Mouse (Mus musculus) erythroblast, embryonic 14.5 days (primary cell): ENCODE measurements around the gene Gm45711. TPM values are rescaled to one million over a fixed set of nuclear protein-coding genes. Genes with fewer than 3 reads are reported as not detected.
"Not testable (repeated sequence)": the region's sequence is repeated elsewhere in the genome, so short reads cannot be mapped to it uniquely, and the experiment has no call there.

Experiments used
- H3K27me3 ChIP-seq: 2 replicates; pipeline ENCODE4 v1.6.1; 2012; ENCODE audit warnings: inconsistent platforms; ENCODE audit not compliant: control insufficient read depth
- H3K36me3 ChIP-seq: 2 replicates; pipeline ENCODE4 v1.6.1; 2012; ENCODE audit warnings: mild to moderate bottlenecking, inconsistent platforms; ENCODE audit not compliant: control insufficient read depth
- H3K4me1 ChIP-seq: 2 replicates; pipeline ENCODE4 v1.6.1; 2012; ENCODE audit warnings: inconsistent platforms; ENCODE audit not compliant: control insufficient read depth
- H3K4me3 ChIP-seq: replicated peaks from 2 replicates; pipeline ENCODE3; 2012; ENCODE audit warnings: moderate library complexity, mild to moderate bottlenecking, inconsistent platforms
- H3K9me3 ChIP-seq: 2 replicates; pipeline ENCODE4 v1.6.1; 2012; ENCODE audit warnings: low read length, inconsistent platforms, mixed read lengths; ENCODE audit not compliant: control insufficient read depth
- GATA1 ChIP-seq: IDR thresholded peaks from 2 replicates; pipeline ENCODE4 v1.6.1; 2012; ENCODE audit warnings: low read length, inconsistent platforms, mixed read lengths
- TAL1 ChIP-seq: IDR thresholded peaks from 3 replicates; pipeline ENCODE4 v1.6.1; 2012; ENCODE audit warnings: low read length, inconsistent platforms, mixed read lengths
- polyA plus RNA-seq: library from polyadenylated mRNA; stranded (reverse); fragments of >175 nt; gene quantifications from 2 replicates; pipeline ENCODE4 v1.2.3, GENCODE M21; 2012

Gm45711 gene
- not detected in 2 replicates for polyA plus RNA-seq

DNA sequence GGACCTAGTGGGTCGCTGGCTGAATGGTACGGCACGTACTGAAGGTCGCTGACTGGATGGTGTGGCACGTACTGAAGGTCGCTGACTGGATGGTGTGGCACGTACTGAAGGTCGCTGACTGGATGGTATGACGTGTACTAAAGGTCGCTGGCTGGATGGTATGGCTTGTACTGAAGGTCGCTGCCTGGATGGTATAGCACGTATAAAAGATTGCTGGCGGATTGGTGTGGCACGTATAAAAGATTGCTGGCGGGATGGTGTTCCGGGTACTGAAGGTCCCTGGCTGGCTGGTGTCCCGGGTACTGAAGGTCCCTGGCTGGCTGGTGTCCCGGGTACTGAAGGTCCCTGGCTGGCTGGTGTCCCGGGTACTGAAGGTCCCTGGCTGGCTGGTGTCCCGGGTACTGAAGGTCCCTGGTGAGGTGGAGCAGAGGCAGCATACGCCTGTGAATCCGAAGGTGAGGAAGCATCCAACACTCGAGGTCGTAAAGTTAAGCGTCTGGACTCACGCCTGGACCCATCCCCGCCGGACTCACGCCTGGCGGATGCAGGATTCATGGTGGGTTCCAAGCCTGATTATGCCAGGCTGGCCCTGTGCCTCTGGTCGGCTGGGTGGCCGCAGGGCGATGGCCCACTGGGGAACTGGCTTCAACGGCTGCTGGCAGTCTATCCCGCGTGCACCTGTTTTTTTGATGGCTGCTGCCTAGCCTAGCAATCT lies at the start of gene Gm45711, which contains the start of gene Cmtm1:
Gene Gm45711 (minus strand): TSS at position 641 of the 715 bp plus-strand sequence.
Gene Cmtm1 (minus strand): TSS at position 705 of the 715 bp plus-strand sequence.
- H3K27me3 ChIP-seq, H3K4me1 ChIP-seq, H3K9me3 ChIP-seq, H3K36me3 ChIP-seq, H3K4me3 ChIP-seq: not testable (repeated sequence)

DNA sequence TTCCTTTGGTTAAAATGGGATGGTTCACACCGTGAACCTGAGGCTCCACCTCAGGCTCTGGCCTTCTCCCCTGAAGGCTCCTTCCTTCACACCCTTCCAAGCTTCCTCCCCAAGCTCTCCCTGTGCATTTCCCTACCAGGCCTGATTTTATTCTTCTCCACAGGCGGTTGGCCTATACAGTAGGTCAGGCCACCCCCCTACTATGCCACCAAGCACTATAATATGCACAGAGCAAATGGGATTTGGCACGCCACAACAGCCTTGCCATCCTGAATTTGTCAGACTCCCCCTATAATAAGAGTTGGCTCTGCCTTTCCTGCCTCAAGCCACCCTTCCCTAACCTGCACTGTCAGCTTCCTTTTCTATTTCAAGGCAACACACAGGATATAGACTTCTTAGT lies 48.8 kb upstream of the Gm45711 start:
- TF ChIP-seq GATA1 (no peak), TAL1 (no peak)
- no peak overlapping the region for H3K4me3 ChIP-seq
- no peaks in the 10 kb centered on the region for H3K27me3 ChIP-seq
- H3K36me3 ChIP-seq, result peaks cover 2% of the 10 kb centered on the region; the same call in 1 of the 2 replicates
- H3K9me3 ChIP-seq, result no peaks in the 10 kb centered on the region
- H3K4me1 ChIP-seq, result no peaks in the 10 kb centered on the region

DNA sequence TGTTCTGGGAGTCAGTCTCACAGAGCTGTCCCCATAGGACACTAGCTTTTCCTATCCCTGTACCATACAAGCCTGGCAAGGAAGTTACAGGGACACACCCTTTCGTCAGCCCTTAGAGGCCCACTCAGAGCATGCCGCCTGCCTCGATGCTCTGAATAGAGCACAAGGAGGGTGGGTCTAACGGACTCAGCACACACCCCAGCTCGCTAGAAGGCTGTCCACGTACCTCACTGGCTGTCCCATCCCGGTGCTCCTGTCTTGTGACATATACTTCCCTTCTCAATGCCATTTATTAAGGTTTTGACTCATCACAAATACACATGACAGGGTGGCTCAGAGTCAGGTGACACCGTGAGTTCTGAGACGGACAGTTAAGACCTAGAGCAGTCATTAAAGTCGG lies 44.6 kb upstream of the Gm45711 start:
- no peak for TF ChIP-seq GATA1
- no peak for TF ChIP-seq TAL1
- Histone ChIP-seq H3K4me3 (no peak overlapping the region), H3K9me3 (no peaks in the 10 kb centered on the region), H3K27me3 (no peaks in the 10 kb centered on the region), H3K4me1 (no peaks in the 10 kb centered on the region), H3K36me3 (peaks cover 2% of the 10 kb centered on the region; the same call in 1 of the 2 replicates)

DNA sequence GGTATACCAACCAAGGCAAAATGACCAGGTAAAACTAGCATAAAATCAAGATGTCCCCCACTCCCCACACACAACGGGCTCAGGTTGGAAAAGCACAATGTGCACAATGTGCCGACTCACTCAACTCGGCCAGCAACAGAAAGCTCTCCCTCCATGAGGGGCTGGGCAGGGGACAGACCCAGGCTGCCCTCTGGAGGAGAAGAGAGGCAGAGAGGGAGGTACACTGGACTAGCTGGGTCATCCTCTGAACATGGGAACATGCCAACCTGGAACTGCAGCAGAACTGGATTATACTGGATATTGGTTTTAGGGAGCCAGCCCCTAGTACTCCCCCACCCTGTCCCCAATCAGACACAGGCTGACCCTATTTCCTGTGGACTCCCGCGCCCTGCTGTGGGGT lies 43.3 kb upstream of the Gm45711 start:
- Histone ChIP-seq H3K4me3 (no peak overlapping the region), H3K36me3 (peaks cover 2% of the 10 kb centered on the region; the same call in 1 of the 2 replicates), H3K27me3 (no peaks in the 10 kb centered on the region), H3K9me3 (no peaks in the 10 kb centered on the region), H3K4me1 (no peaks in the 10 kb centered on the region)
- no peak for TF ChIP-seq TAL1
- TF ChIP-seq GATA1, result no peak

DNA sequence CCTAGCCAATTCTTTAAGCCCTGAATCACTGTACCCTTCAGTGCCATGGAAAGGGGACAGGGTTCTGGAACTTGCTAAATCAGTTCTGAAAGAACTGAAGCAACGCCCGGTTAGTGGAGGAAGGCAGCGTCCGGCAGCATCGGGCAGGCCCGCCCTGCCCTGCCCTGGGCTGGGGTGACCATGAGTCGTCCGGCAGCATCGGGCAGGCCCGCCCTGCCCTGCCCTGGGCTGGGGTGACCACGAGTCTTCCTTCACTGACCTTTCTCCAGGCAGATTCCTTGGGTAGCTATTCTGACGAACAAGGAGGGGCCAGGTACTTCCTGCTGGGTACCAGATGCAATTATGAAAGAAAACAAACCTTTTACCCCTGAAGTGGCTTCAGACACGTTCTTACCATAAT lies 40.2 kb upstream of the Gm45711 start:
- Histone ChIP-seq H3K36me3 (peaks cover 2% of the 10 kb centered on the region; the same call in 1 of the 2 replicates), H3K9me3 (no peaks in the 10 kb centered on the region)
- TF ChIP-seq GATA1 (no peak), TAL1 (no peak)

DNA sequence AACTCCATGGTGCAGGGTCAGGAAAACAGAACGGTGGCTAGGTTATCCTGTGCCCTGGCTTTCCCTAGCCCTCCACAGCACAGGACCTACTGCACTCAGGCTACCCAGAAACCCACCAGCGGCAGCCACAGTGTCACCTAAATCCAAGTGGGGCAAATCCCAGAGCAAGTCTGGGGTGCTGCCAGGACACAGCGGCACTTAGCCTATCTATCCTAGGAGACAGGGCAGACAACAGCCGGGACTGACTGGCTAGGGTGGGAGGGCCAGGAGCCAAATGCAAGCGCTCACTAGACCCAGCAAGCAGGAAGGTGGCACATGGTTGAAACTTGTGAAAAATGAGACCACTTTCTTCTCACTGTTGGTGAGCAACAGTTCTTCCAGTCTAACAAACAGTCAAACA lies 39.1 kb upstream of the Gm45711 start:
- TF ChIP-seq TAL1 (no peak), GATA1 (no peak)
- Histone ChIP-seq H3K4me1 (no peaks in the 10 kb centered on the region), H3K36me3 (no peaks in the 10 kb centered on the region; the same call in 1 of the 2 replicates), H3K4me3 (no peak overlapping the region), H3K9me3 (no peaks in the 10 kb centered on the region), H3K27me3 (no peaks in the 10 kb centered on the region)

More for the DNA sequence above, 40.2 kb upstream of the Gm45711 start:
- H3K4me1 ChIP-seq, result no peaks in the 10 kb centered on the region
- no peaks in the 10 kb centered on the region for H3K27me3 ChIP-seq
- no peak overlapping the region for H3K4me3 ChIP-seq

DNA sequence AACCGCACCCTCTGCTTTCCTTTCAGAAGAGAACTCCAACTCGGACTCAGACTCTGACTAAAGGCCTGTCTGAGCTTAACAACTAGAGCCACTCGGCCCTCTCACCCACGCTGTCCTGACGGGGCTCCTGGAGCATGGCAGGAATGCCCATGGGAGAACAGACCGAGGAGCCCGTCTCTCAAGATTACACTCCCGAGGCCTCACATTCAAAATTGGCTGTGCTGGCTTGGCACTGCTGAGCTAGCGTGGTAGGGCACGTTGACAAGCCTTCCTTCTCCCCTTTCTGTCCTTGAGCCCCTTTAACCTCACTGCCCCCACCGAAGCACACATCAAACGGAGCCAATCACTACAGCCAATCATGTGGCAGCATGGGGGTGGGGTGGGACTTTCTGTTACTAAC lies 36.8 kb upstream of the Gm45711 start:
- H3K4me3 ChIP-seq, result no peak overlapping the region
- no peaks in the 10 kb centered on the region for H3K9me3 ChIP-seq
- no peaks in the 10 kb centered on the region; the same call in 1 of the 2 replicates for H3K36me3 ChIP-seq
- no peaks in the 10 kb centered on the region for H3K4me1 ChIP-seq
- no peak for TF ChIP-seq TAL1
- TF ChIP-seq GATA1, result no peak
- H3K27me3 ChIP-seq, result peaks cover 5% of the 10 kb centered on the region

DNA sequence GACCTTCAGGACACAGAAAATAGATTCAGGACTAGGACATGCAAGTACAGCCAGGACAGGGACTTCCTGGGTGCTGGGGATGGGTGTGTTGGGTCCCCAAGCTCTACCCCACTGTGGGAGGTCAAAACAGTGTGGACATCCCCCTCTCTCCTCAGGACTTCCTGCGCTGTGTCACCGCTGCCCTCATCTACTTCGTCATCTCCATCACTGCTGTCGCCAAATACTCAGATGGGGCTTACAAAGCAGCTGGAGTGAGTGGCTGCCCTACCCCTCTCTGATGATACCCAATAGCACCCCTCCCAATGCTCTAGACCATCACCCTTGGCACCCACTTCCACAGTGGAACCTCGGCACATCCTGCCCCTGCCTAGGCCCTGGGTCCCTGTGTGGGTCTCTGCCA lies 34.7 kb upstream of the Gm45711 start:
- Histone ChIP-seq H3K4me1 (peaks cover 15% of the 10 kb centered on the region), H3K36me3 (no peaks in the 10 kb centered on the region; the same call in 1 of the 2 replicates), H3K4me3 (no peak overlapping the region), H3K9me3 (no peaks in the 10 kb centered on the region), H3K27me3 (peaks cover 24% of the 10 kb centered on the region)
- TF ChIP-seq TAL1 (no peak), GATA1 (no peak)

DNA sequence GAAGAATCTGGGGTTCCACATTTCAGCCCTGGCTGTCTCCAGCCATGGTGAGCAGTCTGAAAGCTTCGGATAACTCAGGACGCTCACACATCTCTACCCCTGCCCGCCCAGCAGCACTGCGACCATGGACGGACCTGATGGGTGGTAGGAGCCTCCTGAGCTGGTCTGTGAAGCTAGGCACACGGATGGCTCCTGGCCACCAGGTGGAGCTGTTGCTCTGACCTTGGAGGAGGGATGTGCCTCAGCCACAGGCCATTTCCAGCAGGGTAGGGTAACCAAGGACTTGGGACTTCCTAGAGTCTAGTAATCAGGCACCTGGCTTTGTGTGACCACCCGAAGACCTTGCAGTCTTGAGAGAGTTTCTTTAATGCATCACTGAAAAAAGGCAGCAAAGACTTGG lies 34.1 kb upstream of the Gm45711 start:
- Histone ChIP-seq H3K36me3 (no peaks in the 10 kb centered on the region; the same call in 1 of the 2 replicates), H3K4me1 (peaks cover 15% of the 10 kb centered on the region), H3K27me3 (peaks cover 28% of the 10 kb centered on the region), H3K4me3 (no peak overlapping the region), H3K9me3 (no peaks in the 10 kb centered on the region)
- TF ChIP-seq GATA1, result no peak
- no peak for TF ChIP-seq TAL1
